Mouse (Mus musculus) midbrain, postnatal 0 days (tissue): ENCODE results near the gene Armc10. TPM values are rescaled to one million over a fixed set of nuclear protein-coding genes. Genes with fewer than 3 reads are reported as not detected.
"Not testable (repeated sequence)": the region's sequence is repeated elsewhere in the genome, so short reads cannot be mapped to it uniquely, and the experiment has no call there.

Experiments
- ATAC-seq: fragments of 200-750 bp; cut with Nextera tagmentation; 2 replicates; pipeline ENCODE4 v1.8.0; 2017; ENCODE audit warnings: moderate number of reproducible peaks, mild to moderate bottlenecking, moderate TSS enrichment, moderate library complexity; ENCODE audit not compliant: low FRiP score
- DNase-seq: peaks from one replicate; pipeline ENCODE4 v3.0.0-alpha.2; 2015; ENCODE audit warnings: low spot score
- H3K27ac ChIP-seq: fragments of 300-500 bp; sonication (generic); 2 replicates; pipeline ENCODE4 v1.5.1; 2014; ENCODE audit warnings: low read depth, mild to moderate bottlenecking, low read length, mixed read lengths
- H3K27me3 ChIP-seq: fragments of 300-500 bp; sonication (generic); 2 replicates; pipeline ENCODE4 v1.6.1; 2014; ENCODE audit warnings: low read length, control low read depth, mixed read lengths; ENCODE audit not compliant: insufficient read depth
- H3K36me3 ChIP-seq: fragments of 300-500 bp; sonication (generic); 2 replicates; pipeline ENCODE4 v1.6.1; 2014; ENCODE audit warnings: low read length, control low read depth, mixed read lengths; ENCODE audit not compliant: insufficient read depth
- H3K4me1 ChIP-seq: fragments of 300-500 bp; sonication (generic); 2 replicates; pipeline ENCODE4 v1.6.1; 2014; ENCODE audit warnings: mild to moderate bottlenecking, control low read depth, antibody characterized with exemption, low read length, mixed read lengths; ENCODE audit not compliant: insufficient read depth
- H3K4me2 ChIP-seq: fragments of 300-500 bp; sonication (generic); 2 replicates; pipeline ENCODE4 v1.6.1; 2014; ENCODE audit warnings: low read depth, mild to moderate bottlenecking, low read length, mixed read lengths; ENCODE audit not compliant: poor library complexity, severe bottlenecking
- H3K4me3 ChIP-seq: fragments of 300-500 bp; sonication (generic); 2 replicates; pipeline ENCODE4 v1.5.1; 2014; ENCODE audit warnings: low read depth, mild to moderate bottlenecking, low read length, moderate library complexity
- H3K9ac ChIP-seq: fragments of 300-500 bp; sonication (generic); replicated peaks from 2 replicates; pipeline ENCODE4 v1.6.1; 2014; ENCODE audit warnings: mild to moderate bottlenecking, low read length, moderate library complexity, mixed read lengths; ENCODE audit not compliant: poor library complexity, severe bottlenecking
- H3K9me3 ChIP-seq: fragments of 300-500 bp; sonication (generic); 2 replicates; pipeline ENCODE4 v1.6.1; 2016; ENCODE audit warnings: low read length, control low read depth
- CTCF ChIP-seq: IDR thresholded peaks from 2 replicates; pipeline ENCODE4 v1.5.1; 2016; ENCODE audit warnings: antibody characterized with exemption, mild to moderate bottlenecking
- WGBS: fragments of 180-500 bp; shearing (Covaris S2); extraction: QIAGEN DNeasy Blood & Tissue Kit; methylation state at CpG from one replicate; pipeline ENCODE4 v1.1.7; 2014; 5-methylcytosine and 5-hydroxymethylcytosine counted together
- polyA plus RNA-seq: library from polyadenylated mRNA; unstranded; fragments of >200 nt; fragmentation: Nextera tagmentation; extraction: Ambion mirVana; gene quantifications from 2 replicates; pipeline ENCODE4 v1.2.1, GENCODE M21; 2015
- total RNA-seq: library from RNA; depleted of rRNA; stranded (reverse); fragments of >200 nt; gene quantifications from 2 replicates; pipeline ENCODE4 v1.2.3, GENCODE M21; 2014; rRNA removed

The Armc10 gene
- 71.4 and 86.4 TPM in 2 replicates for total RNA-seq
- polyA plus RNA-seq, result 38.2 and 39.1 TPM in 2 replicates

DNA sequence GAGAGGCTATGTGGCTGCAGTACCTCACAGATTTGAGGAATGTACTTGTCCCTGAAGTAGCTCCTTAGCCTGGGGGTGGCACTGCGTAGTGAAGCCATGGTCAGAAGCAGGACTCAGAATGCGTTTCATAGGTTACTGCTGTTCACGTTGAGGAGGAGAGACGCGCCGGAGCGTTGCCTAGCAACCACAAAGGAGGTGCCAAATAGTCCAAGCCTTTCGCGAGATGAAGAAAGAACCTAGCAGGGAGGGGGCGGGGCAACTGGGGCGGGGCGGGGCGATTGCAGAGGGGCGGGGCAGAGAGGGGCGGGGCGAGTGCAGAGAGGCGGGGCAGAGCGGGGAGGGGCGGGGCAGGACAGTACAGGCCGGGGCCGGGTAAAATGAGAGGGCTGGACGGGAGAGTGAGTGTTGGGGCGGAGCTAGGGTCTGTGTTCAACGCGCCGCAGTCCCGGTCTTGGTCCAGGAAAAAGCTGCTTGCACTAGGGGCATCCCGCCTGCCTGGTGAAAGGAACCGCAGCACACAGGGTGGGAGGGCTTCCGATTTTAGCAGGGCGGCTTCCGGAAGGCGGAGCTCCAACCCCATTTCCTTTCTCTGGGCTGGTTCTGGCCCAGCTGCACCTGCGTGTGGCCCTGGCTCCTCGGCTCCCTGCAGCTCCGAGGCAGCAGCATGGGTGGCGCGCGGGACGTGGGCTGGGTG lies at the start of gene Armc10, which contains the start of gene Fbxl13:
Armc10 (plus strand) TSS at position 375 of the 694 bp plus-strand sequence.
Fbxl13 (minus strand) TSS at position 196 of the 694 bp plus-strand sequence.
- peak; percentile 95 for ATAC-seq
- peak within 1 kb of the TSS; percentile 77 for H3K27ac ChIP-seq
- WGBS, result 0% methylated on average over 35 of the region's 40 CpGs
- peak within 1 kb of the TSS; percentile 81 for H3K4me2 ChIP-seq
- H3K27me3 ChIP-seq, result no peaks in the 10 kb centered on the region
- DNase-seq, result peak; percentile 95
- no peaks in the 10 kb centered on the region for H3K4me1 ChIP-seq
- H3K4me3 ChIP-seq, result peak within 1 kb of the TSS; percentile 80
- peak; percentile 54 for TF ChIP-seq CTCF
- H3K36me3 ChIP-seq, result peaks cover 19% of the 10 kb centered on the region
- no peaks in the 10 kb centered on the region for H3K9me3 ChIP-seq
- peak within 1 kb of the TSS; percentile 81 for H3K9ac ChIP-seq

DNA sequence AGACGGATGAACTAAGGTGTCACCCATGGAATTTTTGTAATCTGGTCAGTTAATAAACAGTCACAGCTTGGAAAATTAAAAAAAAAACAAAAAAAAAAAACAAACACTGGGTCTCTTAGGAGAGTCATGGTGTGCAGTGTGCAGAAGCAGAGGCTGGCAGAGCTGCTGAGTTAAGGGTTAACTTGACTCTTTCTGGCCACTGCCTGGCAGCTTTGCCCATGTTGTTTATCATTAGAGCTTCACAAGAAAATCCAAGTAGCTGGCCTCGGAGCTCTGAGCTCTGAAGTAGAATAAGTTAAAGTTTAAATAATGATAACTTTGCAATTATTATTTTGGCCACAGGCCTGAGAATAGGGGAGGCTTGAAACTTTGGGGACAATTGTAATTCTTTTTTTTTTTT lies 46.1 kb upstream of the Armc10 start:
- not testable (repeated sequence) for H3K4me2 ChIP-seq, ATAC-seq, H3K9me3 ChIP-seq, H3K4me3 ChIP-seq, H3K27me3 ChIP-seq, H3K4me1 ChIP-seq, H3K9ac ChIP-seq, H3K36me3 ChIP-seq, H3K27ac ChIP-seq, DNase-seq
- WGBS, result 78% methylated on average over 2 of the region's 2 CpGs

DNA sequence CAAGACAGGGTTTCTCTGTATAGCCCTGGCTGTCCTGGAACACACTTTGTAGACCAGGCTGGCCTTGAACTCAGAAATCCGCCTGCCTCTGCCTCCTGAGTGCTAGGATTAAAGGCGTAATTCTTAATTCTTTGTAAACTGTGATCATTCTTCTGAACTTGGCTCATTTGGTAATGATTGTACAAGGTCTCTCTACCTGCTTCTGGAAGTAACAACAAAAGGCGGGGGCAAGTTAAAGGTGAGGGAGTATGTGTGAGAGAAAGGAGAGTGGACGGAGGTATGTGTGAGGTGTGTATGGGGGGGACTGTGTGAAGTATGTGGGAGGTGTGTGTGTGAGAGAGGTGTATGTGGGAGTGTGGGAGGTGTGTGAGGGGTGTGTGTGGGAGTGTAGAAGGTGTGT lies 45.7 kb upstream of the Armc10 start:
- ATAC-seq (no peak), DNase-seq (no peak)
- H3K4me3 ChIP-seq, result no peak overlapping the region
- 98% methylated on average over 4 of the region's 4 CpGs for WGBS
- H3K9ac ChIP-seq, result no peak overlapping the region
- no peaks in the 10 kb centered on the region for H3K4me1 ChIP-seq
- no peak for TF ChIP-seq CTCF
- H3K27me3 ChIP-seq, result no peaks in the 10 kb centered on the region
- no peak overlapping the region for H3K27ac ChIP-seq
- H3K4me2 ChIP-seq, result no peak overlapping the region
- no peaks in the 10 kb centered on the region for H3K36me3 ChIP-seq
- H3K9me3 ChIP-seq, result no peaks in the 10 kb centered on the region

GRCm38 (mm10) chr5:21605936-21606335 lies 39.7 kb upstream of the Armc10 start:
- Histone ChIP-seq H3K4me1 (no peaks in the 10 kb centered on the region), H3K27ac (no peak overlapping the region), H3K36me3 (no peaks in the 10 kb centered on the region), H3K4me3 (no peak overlapping the region), H3K9me3 (no peaks in the 10 kb centered on the region), H3K9ac (no peak overlapping the region), H3K27me3 (no peaks in the 10 kb centered on the region), H3K4me2 (no peak overlapping the region)
- TF ChIP-seq CTCF, result no peak
- ATAC-seq (no peak), DNase-seq (no peak)
- WGBS, result 71% methylated on average over 6 of the region's 6 CpGs

DNA sequence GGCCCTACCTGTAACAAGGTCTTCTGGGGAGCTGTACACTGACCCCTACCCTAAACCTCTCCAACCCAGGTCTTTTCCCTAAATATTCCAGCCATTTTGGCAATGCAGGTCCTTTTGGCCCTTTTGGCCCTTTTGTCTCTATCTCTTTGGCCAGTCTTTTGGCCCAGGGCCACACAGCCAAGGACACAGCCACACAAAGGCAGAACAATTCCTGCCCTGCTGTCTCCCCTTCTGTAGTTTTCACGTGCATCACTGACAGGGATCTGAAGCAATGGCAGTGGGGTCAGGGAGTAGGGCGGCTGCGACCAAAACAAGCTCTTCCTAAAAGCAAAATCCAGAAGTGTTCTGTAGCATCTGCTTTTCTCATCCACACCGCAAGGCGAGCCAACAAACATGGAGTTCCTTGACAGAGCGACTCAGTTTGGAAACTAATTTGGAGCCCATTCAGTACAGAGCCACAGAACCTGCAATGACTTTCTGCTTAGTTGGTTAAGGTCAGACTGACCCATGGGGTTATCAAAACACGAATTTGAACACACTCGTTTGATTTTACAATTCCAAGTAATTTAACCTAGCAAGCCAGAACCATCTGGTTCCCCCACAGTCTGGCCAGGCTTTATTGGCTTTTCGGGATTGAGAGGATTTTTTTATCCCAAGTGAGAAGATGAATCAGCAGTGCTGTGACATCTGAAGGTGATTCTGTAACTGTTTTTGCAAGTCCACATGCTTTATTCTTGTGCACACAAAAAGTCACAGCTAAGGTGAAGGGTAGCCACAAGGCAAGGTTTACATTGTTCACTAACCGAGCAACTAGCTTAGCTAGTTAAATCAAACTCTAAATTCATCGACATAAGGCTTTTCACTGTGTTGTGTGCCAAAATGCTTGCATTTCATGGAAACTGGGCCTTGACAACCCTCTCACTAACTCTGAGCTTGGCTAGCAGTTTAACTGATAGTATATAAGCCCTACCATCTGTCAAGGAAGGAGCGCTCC lies 37.0 kb upstream of the Armc10 start:
- WGBS, result 76% methylated on average over 12 of the region's 12 CpGs
- no peak for TF ChIP-seq CTCF
- Histone ChIP-seq H3K27me3 (no peaks in the 10 kb centered on the region), H3K4me2 (no peak overlapping the region), H3K27ac (no peak overlapping the region), H3K9me3 (no peaks in the 10 kb centered on the region), H3K36me3 (no peaks in the 10 kb centered on the region), H3K4me1 (no peaks in the 10 kb centered on the region), H3K9ac (no peak overlapping the region), H3K4me3 (no peak overlapping the region)
- DNase-seq (no peak), ATAC-seq (no peak)

GRCm38 (mm10) chr5:21610996-21611395 lies 34.6 kb upstream of the Armc10 start:
- Histone ChIP-seq H3K4me3 (no peak overlapping the region), H3K9me3 (no peaks in the 10 kb centered on the region), H3K36me3 (no peaks in the 10 kb centered on the region), H3K27me3 (no peaks in the 10 kb centered on the region), H3K9ac (no peak overlapping the region), H3K27ac (no peak overlapping the region), H3K4me1 (no peaks in the 10 kb centered on the region), H3K4me2 (no peak overlapping the region)
- TF ChIP-seq CTCF, result no peak
- DNase-seq (no peak), ATAC-seq (no peak)
- 80% methylated on average over 3 of the region's 3 CpGs for WGBS

DNA sequence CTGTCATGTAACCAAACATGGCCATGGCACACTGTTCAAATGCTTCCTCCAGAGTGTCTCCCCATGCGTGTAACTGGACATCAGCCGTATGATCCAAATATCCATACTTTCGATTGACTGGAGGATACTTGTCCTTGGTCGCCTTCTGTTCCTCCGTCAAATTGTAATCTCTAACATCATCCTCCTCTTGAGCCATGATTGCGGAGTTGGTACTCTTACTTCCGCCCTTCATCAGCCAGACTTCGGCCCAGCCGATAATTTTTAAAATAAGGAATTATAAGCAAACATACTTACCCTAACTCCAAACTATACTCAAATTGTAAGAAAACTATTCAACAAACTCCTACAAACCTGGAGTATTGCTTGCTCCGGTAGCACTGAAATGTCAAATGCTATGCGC lies 31.3 kb upstream of the Armc10 start:
- not testable (repeated sequence) for H3K4me2 ChIP-seq, H3K4me1 ChIP-seq, DNase-seq, ATAC-seq, H3K27me3 ChIP-seq, H3K4me3 ChIP-seq, H3K9ac ChIP-seq, H3K36me3 ChIP-seq, H3K9me3 ChIP-seq, H3K27ac ChIP-seq
- WGBS, result 97% methylated on average over 11 of the region's 11 CpGs
